Mouse (Mus musculus) spleen, adult 2 months (tissue): Measurements from ENCODE around the gene Ifnl3. TPM values are rescaled to one million over a fixed set of nuclear protein-coding genes. Genes with fewer than 3 reads are reported as not detected.

Experiments
- DNase-seq, 2 experiments: peaks; one replicate each; pipeline versions ENCODE4 v3.0.0 to v3.0.0-alpha.2; 2012 to 2021; ENCODE audit warnings: low spot score in 2 of 2, low read depth in 1 of 2
- H3K27ac ChIP-seq: fragments of 200-500 bp; 2 replicates; pipeline ENCODE4 v1.5.1; 2012; ENCODE audit warnings: low read length, inconsistent platforms; ENCODE audit not compliant: insufficient read depth
- H3K27me3 ChIP-seq: fragments of 200-500 bp; 2 replicates; pipeline ENCODE4 v1.6.1; 2012; ENCODE audit warnings: mild to moderate bottlenecking, moderate library complexity, low read length, inconsistent platforms; ENCODE audit not compliant: control insufficient read depth, insufficient read depth
- H3K36me3 ChIP-seq: fragments of 200-500 bp; 2 replicates; pipeline ENCODE4 v1.6.1; 2012; ENCODE audit warnings: mild to moderate bottlenecking, low read length, inconsistent platforms; ENCODE audit not compliant: control insufficient read depth, insufficient read depth
- H3K4me1 ChIP-seq: fragments of 200-500 bp; 2 replicates; pipeline ENCODE4 v1.6.1; 2011; ENCODE audit warnings: inconsistent platforms; ENCODE audit not compliant: control insufficient read depth, insufficient read depth, insufficient read length
- H3K4me3 ChIP-seq: fragments of 200-500 bp; 2 replicates; pipeline ENCODE4 v1.5.1; 2011; ENCODE audit warnings: mild to moderate bottlenecking, inconsistent platforms; ENCODE audit not compliant: insufficient read depth, insufficient read length; ENCODE audit errors: extremely low read depth
- CTCF ChIP-seq: fragments of 200-500 bp; IDR thresholded peaks from 2 replicates; pipeline ENCODE4 v1.5.1; 2011; ENCODE audit warnings: mild to moderate bottlenecking, inconsistent platforms; ENCODE audit not compliant: insufficient read depth, insufficient read length, insufficient replicate concordance; ENCODE audit errors: extremely low read depth
- POLR2A ChIP-seq: fragments of 200-500 bp; IDR thresholded peaks from 2 replicates; pipeline ENCODE4 v1.6.1; 2011; ENCODE audit warnings: low read depth, low read length, inconsistent platforms
- WGBS: fragments of 180-500 bp; shearing (Covaris S2); methylation state at CpG from one replicate; pipeline ENCODE4 v1.1.7; 2018; 5-methylcytosine and 5-hydroxymethylcytosine counted together
- polyA plus RNA-seq: library from polyadenylated mRNA; depleted of rRNA; stranded (reverse); fragments of >200 nt; gene quantifications from 2 replicates; pipeline ENCODE4 v1.2.3, GENCODE M21; 2012; rRNA removed

The Ifnl3 gene
- polyA plus RNA-seq, 1 experiment: not detected

GRCm38 (mm10) chr7:28565407-28565806 lies 42.8 kb downstream of the Ifnl3 start:
- WGBS: 53% methylated on average over 5 of the region's 5 CpGs
- H3K27ac ChIP-seq: no peak overlapping the region
- no peaks in the 10 kb centered on the region for H3K4me1 ChIP-seq
- no peaks in the 10 kb centered on the region for H3K27me3 ChIP-seq
- no peak overlapping the region for H3K4me3 ChIP-seq
- no peak for DNase-seq
- no peak for TF ChIP-seq POLR2A
- TF ChIP-seq CTCF: no peak
- peaks cover 14% of the 10 kb centered on the region for H3K36me3 ChIP-seq

- DNase-seq: no peak
- no peaks in the 10 kb centered on the region for H3K27me3 ChIP-seq
- H3K4me1 ChIP-seq: no peaks in the 10 kb centered on the region
- H3K36me3 ChIP-seq: peaks cover 12% of the 10 kb centered on the region
- TF ChIP-seq POLR2A (no peak), CTCF (no peak)
- 74% methylated on average over 4 of the region's 4 CpGs for WGBS
- no peak overlapping the region for H3K4me3 ChIP-seq
- no peak overlapping the region for H3K27ac ChIP-seq
Observed at GRCm38 (mm10) chr7:28567539-28567938, 44.9 kb downstream of the Ifnl3 start.

GRCm38 (mm10) chr7:28568253-28568652 lies 45.6 kb downstream of the Ifnl3 start:
- Histone ChIP-seq H3K4me3 (no peak overlapping the region), H3K27me3 (no peaks in the 10 kb centered on the region), H3K27ac (no peak overlapping the region), H3K4me1 (no peaks in the 10 kb centered on the region), H3K36me3 (peaks cover 12% of the 10 kb centered on the region)
- TF ChIP-seq POLR2A: no peak
- peak; percentile 49; the same call in 1 of the 2 replicates for TF ChIP-seq CTCF
- peak; percentile 35 to 55 for DNase-seq

- Histone ChIP-seq H3K4me1 (no peaks in the 10 kb centered on the region), H3K4me3 (no peak overlapping the region), H3K27me3 (no peaks in the 10 kb centered on the region), H3K36me3 (peaks cover 8% of the 10 kb centered on the region), H3K27ac (no peak overlapping the region)
- no peak for DNase-seq
- TF ChIP-seq POLR2A (no peak), CTCF (no peak)
- WGBS: 77% methylated on average over 12 of the region's 12 CpGs
Observed at GRCm38 (mm10) chr7:28570291-28570981, 47.8 kb downstream of the Ifnl3 start.

GRCm38 (mm10) chr7:28570982-28571682 lies 48.5 kb downstream of the Ifnl3 start:
- Histone ChIP-seq H3K4me1 (no peaks in the 10 kb centered on the region), H3K27ac (no peak overlapping the region), H3K36me3 (peaks cover 8% of the 10 kb centered on the region), H3K27me3 (no peaks in the 10 kb centered on the region), H3K4me3 (no peak overlapping the region)
- WGBS: 57% methylated on average over 5 of the region's 5 CpGs
- no peak for DNase-seq
- TF ChIP-seq CTCF: no peak
- TF ChIP-seq POLR2A: no peak

- H3K4me1 ChIP-seq: no peaks in the 10 kb centered on the region
- WGBS: 89% methylated on average over 5 of the region's 5 CpGs
- DNase-seq: no peak
- H3K27me3 ChIP-seq: no peaks in the 10 kb centered on the region
- no peak overlapping the region for H3K4me3 ChIP-seq
- peaks cover 3% of the 10 kb centered on the region; the same call in 1 of the 2 replicates for H3K36me3 ChIP-seq
- TF ChIP-seq CTCF (no peak), POLR2A (no peak)
- H3K27ac ChIP-seq: no peak overlapping the region
Observed at GRCm38 (mm10) chr7:28572689-28573088, 50.1 kb downstream of the Ifnl3 start.

- Histone ChIP-seq H3K27me3 (no peaks in the 10 kb centered on the region), H3K36me3 (0 out of 2 replicates have a peak, but pooled peaks cover 1% of the 10 kb centered on the region), H3K27ac (no peak overlapping the region), H3K4me1 (no peaks in the 10 kb centered on the region), H3K4me3 (no peak overlapping the region)
- 89% methylated on average over 3 of the region's 3 CpGs for WGBS
- TF ChIP-seq POLR2A: no peak
- no peak for DNase-seq
Observed at GRCm38 (mm10) chr7:28573236-28573635, 50.6 kb downstream of the Ifnl3 start.

Other genes starting within 250 kb of the Ifnl3 start
- 4.1 and 9.3 TPM in 2 replicates for gene Eid2b, start 245.1 kb upstream of the Ifnl3 start, polyA plus RNA-seq
- not detected in 2 replicates for gene Selenov, start 231.7 kb upstream of the Ifnl3 start, polyA plus RNA-seq
- gene Dll3, start 220.6 kb upstream of the Ifnl3 start, polyA plus RNA-seq: not detected in 2 replicates
- 37.9 and 45.7 TPM in 2 replicates for gene Timm50, start 210.8 kb upstream of the Ifnl3 start, polyA plus RNA-seq
- 112 and 120 TPM in 2 replicates for gene Supt5, start 184.1 kb upstream of the Ifnl3 start, polyA plus RNA-seq
- gene Rps16, start 172.2 kb upstream of the Ifnl3 start, polyA plus RNA-seq: 1,505 and 1,761 TPM in 2 replicates
- gene Plekhg2, start 150.2 kb upstream of the Ifnl3 start, polyA plus RNA-seq: 64.0 and 66.4 TPM in 2 replicates
- gene Zfp36, start 142.6 kb upstream of the Ifnl3 start, polyA plus RNA-seq: 106 and 138 TPM in 2 replicates
- 26.6 and 31.5 TPM in 2 replicates for gene Med29, start 130.1 kb upstream of the Ifnl3 start, polyA plus RNA-seq
- 85.1 and 88.6 TPM in 2 replicates for gene Paf1, start 129.9 kb upstream of the Ifnl3 start, polyA plus RNA-seq
- gene Gmfg, start 85.4 kb upstream of the Ifnl3 start, polyA plus RNA-seq: 43.1 and 46.2 TPM in 2 replicates
- gene Lrfn1, start 70.9 kb upstream of the Ifnl3 start, polyA plus RNA-seq: 2.7 and 3.3 TPM in 2 replicates
- gene Ifnl2, start 12.4 kb upstream of the Ifnl3 start, polyA plus RNA-seq: not detected in 2 replicates
- 3,549 and 8,446 TPM in 2 replicates for gene Sycn, start 18.0 kb downstream of the Ifnl3 start, polyA plus RNA-seq
- 0.81 and 1.0 TPM in 2 replicates for gene Nccrp1, start 24.4 kb downstream of the Ifnl3 start, polyA plus RNA-seq
- 48.2 and 68.2 TPM in 2 replicates for gene Samd4b, start 75.3 kb downstream of the Ifnl3 start, polyA plus RNA-seq
- 13.2 and 17.6 TPM in 2 replicates for gene Pak4, start 75.3 kb downstream of the Ifnl3 start, polyA plus RNA-seq
- gene Acp7, start 108.5 kb downstream of the Ifnl3 start, polyA plus RNA-seq: not detected in 2 replicates
- 3.7 and 4.7 TPM in 2 replicates for gene Fbxo27, start 170.0 kb downstream of the Ifnl3 start, polyA plus RNA-seq
- gene Fbxo17, start 194.0 kb downstream of the Ifnl3 start, polyA plus RNA-seq: 5.9 and 7.6 TPM in 2 replicates
- 34.5 and 41.9 TPM in 2 replicates for gene Mrps12, start 219.0 kb downstream of the Ifnl3 start, polyA plus RNA-seq
- gene Sars2, start 219.2 kb downstream of the Ifnl3 start, polyA plus RNA-seq: 21.5 and 28.8 TPM in 2 replicates
- not detected in 2 replicates for gene Ccer2, start 233.3 kb downstream of the Ifnl3 start, polyA plus RNA-seq
- 48.4 and 53.3 TPM in 2 replicates for gene Sirt2, start 243.9 kb downstream of the Ifnl3 start, polyA plus RNA-seq
- gene Nfkbib, start 244.7 kb downstream of the Ifnl3 start, polyA plus RNA-seq: 51.1 and 67.9 TPM in 2 replicates